Comparison of ENCODE assay signal across 16 mouse cellular contexts in genomic region chr1:42865336-42865939, GRCm38 (mm10). TPM values are rescaled to one million over a fixed set of nuclear protein-coding genes. Genes with fewer than 3 reads are reported as not detected.
A peak's percentile ranks its signal among the peaks of the same experiment; 100 is the strongest.
DNase-seq lines count a peak whose midpoint lies in the region; ATAC-seq lines count a peak whose summit lies in the region.
"Had no signal": no experiment of that assay in that cellular context is flagged by ENCODE, and none has a peak within 500 bp of the region (broad histone marks: within the 10 kb centered on the region; RNA-seq: fewer than 3 reads in every experiment).

No protein-coding gene starts in this region.

- H3K4me1 ChIP-seq in kidney, embryonic 14.5 days (ENCODE audit: control insufficient read depth, insufficient read depth, low read length) = 0 out of 2 replicates have a peak, but pooled peaks cover 4% of the 10 kb centered on the region
- no peaks in the 10 kb centered on the region for H3K4me1 ChIP-seq in midbrain, embryonic 15.5 days
- H3K4me1 ChIP-seq in midbrain, embryonic 10.5 days = no peaks in the 10 kb centered on the region
- H3K4me1 ChIP-seq in liver, embryonic 12.5 days = peaks cover 17% of the 10 kb centered on the region
- H3K4me1 ChIP-seq: forebrain, embryonic 13.5 days; limb, embryonic 13.5 days had no signal

- H3K27ac ChIP-seq in kidney, embryonic 14.5 days (ENCODE audit: low read depth, low read length) = no peak overlapping the region
- H3K27ac ChIP-seq in midbrain, embryonic 15.5 days = no peak overlapping the region
- H3K27ac ChIP-seq in midbrain, embryonic 10.5 days (replicated peaks) = no peak overlapping the region
- H3K27ac ChIP-seq in liver, embryonic 12.5 days = no peak overlapping the region
- H3K27ac ChIP-seq: forebrain, embryonic 13.5 days; gastrocnemius, adult 2 months; limb, embryonic 13.5 days; macrophage had no signal

- H3K4me2 ChIP-seq in kidney, embryonic 14.5 days (replicated peaks; ENCODE audit: low read depth, low read length) = no peak overlapping the region
- no peak overlapping the region for H3K4me2 ChIP-seq in midbrain, embryonic 15.5 days
- H3K4me2 ChIP-seq in liver, embryonic 12.5 days = no peak overlapping the region
- H3K4me2 ChIP-seq: forebrain, embryonic 13.5 days; heart, embryonic 11.5 days; limb, embryonic 13.5 days had no signal

- 96% methylated on average over 4 of the region's 4 CpGs for WGBS in kidney, embryonic 14.5 days
- 99% methylated on average over 4 of the region's 4 CpGs for WGBS in midbrain, embryonic 15.5 days
- 99% methylated on average over 4 of the region's 4 CpGs for WGBS in midbrain, embryonic 10.5 days
- WGBS in liver, embryonic 12.5 days (ENCODE audit: insufficient replicate concordance) = 89% methylated on average over 4 of the region's 4 CpGs

- DNase-seq in kidney, adult 18-20 months = no peak
- DNase-seq in midbrain, embryonic 10.5 days (ENCODE audit: low spot score) = no peak
- DNase-seq in cerebellum, adult 11 months = no peak
- DNase-seq in left cerebral cortex, postnatal 25 days (ENCODE audit: low spot score in 2 of 2) = no peak
- DNase-seq: cerebellum, postnatal 36 days; gastrocnemius, adult 2 months; layer of hippocampus, postnatal 36 days; right cerebral cortex, postnatal 4 days had no signal

- no peaks in the 10 kb centered on the region for H3K27me3 ChIP-seq in kidney, embryonic 14.5 days (ENCODE audit: control insufficient read depth, insufficient read depth, low read length)
- H3K27me3 ChIP-seq in midbrain, embryonic 15.5 days (replicated peaks) = no peaks in the 10 kb centered on the region
- no peaks in the 10 kb centered on the region for H3K27me3 ChIP-seq in midbrain, embryonic 10.5 days (ENCODE audit: low read depth, poor library complexity, severe bottlenecking)
- no peaks in the 10 kb centered on the region for H3K27me3 ChIP-seq in liver, embryonic 12.5 days (replicated peaks)
- H3K27me3 ChIP-seq: forebrain, embryonic 13.5 days; limb, embryonic 13.5 days had no signal

- H3K36me3 ChIP-seq in kidney, embryonic 14.5 days (ENCODE audit: control insufficient read depth, insufficient read depth, low read length) = peaks cover 9% of the 10 kb centered on the region; the same call in 1 of the 2 replicates
- H3K36me3 ChIP-seq in midbrain, embryonic 15.5 days (replicated peaks) = no peaks in the 10 kb centered on the region
- H3K36me3 ChIP-seq in midbrain, embryonic 10.5 days = peaks cover 44% of the 10 kb centered on the region
- H3K36me3 ChIP-seq in liver, embryonic 12.5 days = peaks cover 36% of the 10 kb centered on the region

- peak; percentile 62 for ATAC-seq in kidney, embryonic 14.5 days (ENCODE audit: low FRiP score, low TSS enrichment)
- ATAC-seq in midbrain, embryonic 15.5 days (replicated peaks) = peak; percentile 50
- ATAC-seq in liver, embryonic 12.5 days = peak; percentile 32; the same call in 1 of the 2 replicates
- ATAC-seq: activated CD4-positive, CD25-positive, alpha-beta regulatory T cell, adult 4 months; forebrain, embryonic 13.5 days had no signal

- H3K4me3 ChIP-seq in kidney, embryonic 14.5 days (ENCODE audit: low read length) = no peak overlapping the region
- H3K4me3 ChIP-seq in midbrain, embryonic 15.5 days = no peak overlapping the region
- no peak overlapping the region for H3K4me3 ChIP-seq in midbrain, embryonic 10.5 days
- H3K4me3 ChIP-seq in liver, embryonic 12.5 days = no peak overlapping the region
- H3K4me3 ChIP-seq: forebrain, embryonic 13.5 days; gastrocnemius, adult 2 months; limb, embryonic 13.5 days had no signal

- no peaks in the 10 kb centered on the region for H3K9me3 ChIP-seq in kidney, embryonic 14.5 days (ENCODE audit: control insufficient read depth, low read length)
- H3K9me3 ChIP-seq in midbrain, embryonic 15.5 days = no peaks in the 10 kb centered on the region
- no peaks in the 10 kb centered on the region for H3K9me3 ChIP-seq in midbrain, embryonic 10.5 days (replicated peaks)
- no peaks in the 10 kb centered on the region for H3K9me3 ChIP-seq in liver, embryonic 12.5 days (replicated peaks)
- H3K9me3 ChIP-seq: forebrain, embryonic 13.5 days; limb, embryonic 13.5 days had no signal

- H3K9ac ChIP-seq in kidney, embryonic 14.5 days (ENCODE audit: low read depth, low read length) = no peak overlapping the region
- no peak overlapping the region for H3K9ac ChIP-seq in midbrain, embryonic 15.5 days
- no peak overlapping the region for H3K9ac ChIP-seq in liver, embryonic 12.5 days
- H3K9ac ChIP-seq: forebrain, embryonic 13.5 days; limb, embryonic 13.5 days had no signal

- intact Hi-C loops in left cerebral cortex, postnatal 25 days (cut with DNase I) = no loop called here

RNA-seq across cellular contexts. Expression of gene Mrps9, which starts 14.4 kb away (rescaled TPM):
- 62.4 and 78.8 TPM in 2 replicates for polyA plus RNA-seq in kidney, embryonic 14.5 days (2014; fragmentation: Nextera tagmentation; extraction: Ambion mirVana)
- polyA plus RNA-seq in midbrain, embryonic 15.5 days (2015; fragmentation: Nextera tagmentation; extraction: Ambion mirVana) = 29.3 and 35.4 TPM in 2 replicates
- 56.2 and 58.7 TPM in 2 replicates for polyA plus RNA-seq in midbrain, embryonic 10.5 days (2016; fragmentation: Nextera tagmentation; extraction: Ambion mirVana)
- polyA plus RNA-seq in liver, embryonic 12.5 days (2016; fragmentation: Nextera tagmentation; extraction: Ambion mirVana) = 34.8 and 38.0 TPM in 2 replicates
- total RNA-seq in left cerebral cortex, postnatal 25 days (2021) = 10 to 100 TPM; 37.5 to 39.1 TPM
